Mouse (Mus musculus): ENCODE results near the gene Cdh16.

- TF ChIP-seq GATA1 (IDR thresholded peaks at IDR 0.05; ENCODE audit: low read length) (no peak), TAL1 (IDR thresholded peaks at IDR 0.05; ENCODE audit: low read length) (no peak)
Measured at GRCm38 (mm10) chr8:104598496-104598895, 25.7 kb downstream of the Cdh16 start.

Data from erythroblast, embryonic 14.5 days (primary cell).